Mouse (Mus musculus): ENCODE measurements around the gene Cd81. TPM values are rescaled to one million over a fixed set of nuclear protein-coding genes. Genes with fewer than 3 reads are reported as not detected.

The Cd81 gene
- total and polyA plus RNA-seq, 2 experiments = 420 to 625 TPM

- no peak overlapping the region for H3K9ac ChIP-seq (ENCODE audit: low read depth, low read length)
Measured at GRCm38 (mm10) chr7:143025496-143025895, 27.0 kb upstream of the Cd81 start.

GRCm38 (mm10) chr7:143027196-143027595, 25.3 kb upstream of the Cd81 start:
- Histone ChIP-seq H3K79me2 (ENCODE audit: control insufficient read depth, insufficient read depth, low read length) (no peaks in the 10 kb centered on the region), H3K4me3 (ENCODE audit: insufficient read depth, low read depth, low read length) (no peak overlapping the region), H3K4me1 (ENCODE audit: control insufficient read depth, insufficient read depth, low read length) (no peaks in the 10 kb centered on the region), H3K9ac (ENCODE audit: low read depth, low read length) (no peak overlapping the region), H3K27me3 (ENCODE audit: control insufficient read depth, insufficient read depth, low read length) (no peaks in the 10 kb centered on the region), H3K27ac (replicated peaks; ENCODE audit: insufficient read depth, low read depth, low read length) (no peak overlapping the region), H3K36me3 (ENCODE audit: control insufficient read depth, insufficient read depth, low read length) (no peaks in the 10 kb centered on the region)
- DNase-seq (ENCODE audit: extremely low read depth, low read depth, low spot score) = no peak
- WGBS = 95% methylated on average over 4 of the region's 4 CpGs
- TF ChIP-seq CTCF (IDR thresholded peaks at IDR 0.05; ENCODE audit: low read depth, low read length) (no peak), POLR2A (IDR thresholded peaks at IDR 0.05; ENCODE audit: extremely low read depth, insufficient read depth, low read length) (no peak)

More at GRCm38 (mm10) chr7:143025496-143025895, 27.0 kb upstream of the Cd81 start:
- no peak overlapping the region for H3K27ac ChIP-seq (replicated peaks; ENCODE audit: insufficient read depth, low read depth, low read length)
- H3K36me3 ChIP-seq (ENCODE audit: control insufficient read depth, insufficient read depth, low read length) = no peaks in the 10 kb centered on the region
- H3K27me3 ChIP-seq (ENCODE audit: control insufficient read depth, insufficient read depth, low read length) = no peaks in the 10 kb centered on the region
- WGBS = 93% methylated on average over 3 of the region's 3 CpGs
- H3K4me3 ChIP-seq (ENCODE audit: insufficient read depth, low read depth, low read length) = no peak overlapping the region
- H3K4me1 ChIP-seq (ENCODE audit: control insufficient read depth, insufficient read depth, low read length) = no peaks in the 10 kb centered on the region
- no peak for TF ChIP-seq POLR2A (IDR thresholded peaks at IDR 0.05; ENCODE audit: extremely low read depth, insufficient read depth, low read length)
- TF ChIP-seq CTCF (IDR thresholded peaks at IDR 0.05; ENCODE audit: low read depth, low read length) = no peak
- H3K79me2 ChIP-seq (ENCODE audit: control insufficient read depth, insufficient read depth, low read length) = no peaks in the 10 kb centered on the region
- no peak for DNase-seq (ENCODE audit: extremely low read depth, low read depth, low spot score)

GRCm38 (mm10) chr7:143031816-143032215, 20.7 kb upstream of the Cd81 start:
- H3K79me2 ChIP-seq (ENCODE audit: control insufficient read depth, insufficient read depth, low read length) = no peaks in the 10 kb centered on the region
- H3K4me1 ChIP-seq (ENCODE audit: control insufficient read depth, insufficient read depth, low read length) = peaks cover 12% of the 10 kb centered on the region
- no peak overlapping the region for H3K9ac ChIP-seq (ENCODE audit: low read depth, low read length)
- TF ChIP-seq POLR2A (IDR thresholded peaks at IDR 0.05; ENCODE audit: extremely low read depth, insufficient read depth, low read length) (no peak), CTCF (IDR thresholded peaks at IDR 0.05; ENCODE audit: low read depth, low read length) (no peak)
- no peaks in the 10 kb centered on the region for H3K36me3 ChIP-seq (ENCODE audit: control insufficient read depth, insufficient read depth, low read length)
- H3K27me3 ChIP-seq (ENCODE audit: control insufficient read depth, insufficient read depth, low read length) = no peaks in the 10 kb centered on the region; the same call in 1 of the 2 replicates
- H3K4me3 ChIP-seq (ENCODE audit: insufficient read depth, low read depth, low read length) = no peak overlapping the region
- WGBS = 78% methylated on average over 1 of the region's 1 CpGs
- DNase-seq (ENCODE audit: extremely low read depth, low read depth, low spot score) = no peak
- H3K27ac ChIP-seq (replicated peaks; ENCODE audit: insufficient read depth, low read depth, low read length) = no peak overlapping the region

GRCm38 (mm10) chr7:143033581-143033980, 19.0 kb upstream of the Cd81 start:
- no peaks in the 10 kb centered on the region for H3K36me3 ChIP-seq (ENCODE audit: control insufficient read depth, insufficient read depth, low read length)
- H3K27me3 ChIP-seq (ENCODE audit: control insufficient read depth, insufficient read depth, low read length) = no peaks in the 10 kb centered on the region; the same call in 1 of the 2 replicates
- WGBS = 53% methylated on average over 4 of the region's 4 CpGs
- no peak for TF ChIP-seq CTCF (IDR thresholded peaks at IDR 0.05; ENCODE audit: low read depth, low read length)
- no peak for TF ChIP-seq POLR2A (IDR thresholded peaks at IDR 0.05; ENCODE audit: extremely low read depth, insufficient read depth, low read length)
- H3K79me2 ChIP-seq (ENCODE audit: control insufficient read depth, insufficient read depth, low read length) = no peaks in the 10 kb centered on the region
- H3K27ac ChIP-seq (replicated peaks; ENCODE audit: insufficient read depth, low read depth, low read length) = no peak overlapping the region
- no peak overlapping the region for H3K4me3 ChIP-seq (ENCODE audit: insufficient read depth, low read depth, low read length)
- H3K4me1 ChIP-seq (ENCODE audit: control insufficient read depth, insufficient read depth, low read length) = peaks cover 12% of the 10 kb centered on the region
- no peak overlapping the region for H3K9ac ChIP-seq (ENCODE audit: low read depth, low read length)
- DNase-seq (ENCODE audit: extremely low read depth, low read depth, low spot score) = no peak

GRCm38 (mm10) chr7:143034112-143034511, 18.4 kb upstream of the Cd81 start:
- Histone ChIP-seq H3K36me3 (ENCODE audit: control insufficient read depth, insufficient read depth, low read length) (no peaks in the 10 kb centered on the region), H3K9ac (ENCODE audit: low read depth, low read length) (no peak overlapping the region), H3K27me3 (ENCODE audit: control insufficient read depth, insufficient read depth, low read length) (no peaks in the 10 kb centered on the region; the same call in 1 of the 2 replicates), H3K4me3 (ENCODE audit: insufficient read depth, low read depth, low read length) (no peak overlapping the region), H3K27ac (replicated peaks; ENCODE audit: insufficient read depth, low read depth, low read length) (no peak overlapping the region), H3K4me1 (ENCODE audit: control insufficient read depth, insufficient read depth, low read length) (peaks cover 12% of the 10 kb centered on the region), H3K79me2 (ENCODE audit: control insufficient read depth, insufficient read depth, low read length) (no peaks in the 10 kb centered on the region)
- 84% methylated on average over 2 of the region's 2 CpGs for WGBS
- TF ChIP-seq POLR2A (IDR thresholded peaks at IDR 0.05; ENCODE audit: extremely low read depth, insufficient read depth, low read length) (no peak), CTCF (IDR thresholded peaks at IDR 0.05; ENCODE audit: low read depth, low read length) (no peak)
- peak; percentile 95 for DNase-seq (ENCODE audit: extremely low read depth, low read depth, low spot score)

- no peaks in the 10 kb centered on the region for H3K79me2 ChIP-seq (ENCODE audit: control insufficient read depth, insufficient read depth, low read length)
- no peak overlapping the region for H3K27ac ChIP-seq (replicated peaks; ENCODE audit: insufficient read depth, low read depth, low read length)
- H3K9ac ChIP-seq (ENCODE audit: low read depth, low read length) = no peak overlapping the region
- H3K27me3 ChIP-seq (ENCODE audit: control insufficient read depth, insufficient read depth, low read length) = no peaks in the 10 kb centered on the region; the same call in 1 of the 2 replicates
- no peaks in the 10 kb centered on the region for H3K36me3 ChIP-seq (ENCODE audit: control insufficient read depth, insufficient read depth, low read length)
- H3K4me3 ChIP-seq (ENCODE audit: insufficient read depth, low read depth, low read length) = no peak overlapping the region
- 88% methylated on average over 8 of the region's 8 CpGs for WGBS
- TF ChIP-seq CTCF (IDR thresholded peaks at IDR 0.05; ENCODE audit: low read depth, low read length) (no peak), POLR2A (IDR thresholded peaks at IDR 0.05; ENCODE audit: extremely low read depth, insufficient read depth, low read length) (no peak)
- H3K4me1 ChIP-seq (ENCODE audit: control insufficient read depth, insufficient read depth, low read length) = peaks cover 12% of the 10 kb centered on the region
- DNase-seq (ENCODE audit: extremely low read depth, low read depth, low spot score) = no peak
Measured at GRCm38 (mm10) chr7:143034519-143035450, 17.8 kb upstream of the Cd81 start.

All from liver, adult 2 months (tissue).